Comparison of ENCODE assay signal across 19 mouse cellular contexts in genomic region chr10:45422372-45422771, GRCm38 (mm10).
DNase-seq lines count a peak whose midpoint lies in the region; ATAC-seq lines count a peak whose summit lies in the region.
"Had no signal": no experiment of that assay in that cellular context is flagged by ENCODE, and none has a peak within 500 bp of the region (broad histone marks: within the 10 kb centered on the region; RNA-seq: fewer than 3 reads in every experiment).

No protein-coding gene starts in this region.

- no peak for DNase-seq in midbrain, embryonic 10.5 days (ENCODE audit: low spot score)
- DNase-seq in midbrain, embryonic 14.5 days, result no peak
- DNase-seq in T-cell, adult 2 months (ENCODE audit: low spot score), result no peak
- no peak for DNase-seq in natural killer cell, adult 2 months (ENCODE audit: low spot score in 2 of 2)
- no peak for DNase-seq in heart, postnatal 4 days
- DNase-seq: adrenal gland, postnatal 14 days; cerebellum, adult 11-12 months; gastrocnemius, postnatal 25 days; heart, postnatal 10 days; lung, adult 18-20 months; retina, postnatal 1 day had no signal

- H3K9me3 ChIP-seq in intestine, embryonic 16.5 days (ENCODE audit: control insufficient read depth, low read length), result no peaks in the 10 kb centered on the region
- H3K9me3 ChIP-seq in intestine, embryonic 15.5 days, result no peaks in the 10 kb centered on the region
- H3K9me3 ChIP-seq in midbrain, embryonic 10.5 days (replicated peaks), result no peaks in the 10 kb centered on the region
- no peaks in the 10 kb centered on the region for H3K9me3 ChIP-seq in midbrain, embryonic 14.5 days (ENCODE audit: control insufficient read depth, low read length)
- no peaks in the 10 kb centered on the region for H3K9me3 ChIP-seq in liver, embryonic 12.5 days (replicated peaks)
- H3K9me3 ChIP-seq: embryonic facial prominence, embryonic 15.5 days; heart, embryonic 10.5 days; hindbrain, embryonic 15.5 days; neural tube, embryonic 15.5 days had no signal

- no peaks in the 10 kb centered on the region; the same call in 1 of the 2 replicates for H3K4me1 ChIP-seq in intestine, embryonic 16.5 days (ENCODE audit: control insufficient read depth, insufficient read depth, low read length)
- H3K4me1 ChIP-seq in intestine, embryonic 15.5 days (replicated peaks), result no peaks in the 10 kb centered on the region
- H3K4me1 ChIP-seq in midbrain, embryonic 10.5 days, result peaks cover 29% of the 10 kb centered on the region
- no peaks in the 10 kb centered on the region for H3K4me1 ChIP-seq in midbrain, embryonic 14.5 days (ENCODE audit: control insufficient read depth, insufficient read depth, low read length)
- 0 out of 2 replicates have a peak, but pooled peaks cover 4% of the 10 kb centered on the region for H3K4me1 ChIP-seq in liver, embryonic 12.5 days
- H3K4me1 ChIP-seq: embryonic facial prominence, embryonic 15.5 days; hindbrain, embryonic 15.5 days; neural tube, embryonic 15.5 days had no signal

- no peak overlapping the region for H3K4me3 ChIP-seq in intestine, embryonic 16.5 days (ENCODE audit: low read length)
- no peak overlapping the region for H3K4me3 ChIP-seq in intestine, embryonic 15.5 days (replicated peaks)
- H3K4me3 ChIP-seq in midbrain, embryonic 10.5 days, result no peak overlapping the region
- no peak overlapping the region for H3K4me3 ChIP-seq in midbrain, embryonic 14.5 days (replicated peaks; ENCODE audit: low read depth, low read length)
- H3K4me3 ChIP-seq in liver, embryonic 12.5 days, result no peak overlapping the region
- H3K4me3 ChIP-seq: embryonic facial prominence, embryonic 15.5 days; heart, embryonic 10.5 days; hindbrain, embryonic 15.5 days; neural tube, embryonic 15.5 days had no signal

- no peak overlapping the region for H3K9ac ChIP-seq in intestine, embryonic 16.5 days (ENCODE audit: low read depth, low read length)
- H3K9ac ChIP-seq in intestine, embryonic 15.5 days, result no peak overlapping the region
- H3K9ac ChIP-seq in midbrain, embryonic 14.5 days (replicated peaks; ENCODE audit: low read length), result no peak overlapping the region
- no peak overlapping the region for H3K9ac ChIP-seq in liver, embryonic 12.5 days
- H3K9ac ChIP-seq: embryonic facial prominence, embryonic 15.5 days; hindbrain, embryonic 15.5 days; neural tube, embryonic 15.5 days had no signal

- WGBS in intestine, embryonic 16.5 days, result 55% methylated on average over 1 of the region's 1 CpGs
- 50% methylated on average over 1 of the region's 1 CpGs for WGBS in intestine, embryonic 15.5 days
- 82% methylated on average over 1 of the region's 1 CpGs for WGBS in midbrain, embryonic 10.5 days
- WGBS in midbrain, embryonic 14.5 days, result 98% methylated on average over 1 of the region's 1 CpGs
- WGBS in liver, embryonic 12.5 days (ENCODE audit: insufficient replicate concordance), result 36% methylated on average over 1 of the region's 1 CpGs

- ATAC-seq in intestine, embryonic 16.5 days, result peak; percentile 60; the same call in 1 of the 2 replicates
- no peak for ATAC-seq in intestine, embryonic 15.5 days
- ATAC-seq in midbrain, embryonic 14.5 days (ENCODE audit: low FRiP score, low TSS enrichment), result no peak
- ATAC-seq in liver, embryonic 12.5 days, result peak; percentile 68

- no peaks in the 10 kb centered on the region for H3K36me3 ChIP-seq in intestine, embryonic 16.5 days (ENCODE audit: control insufficient read depth, insufficient read depth, low read length)
- no peaks in the 10 kb centered on the region for H3K36me3 ChIP-seq in intestine, embryonic 15.5 days
- peaks cover 30% of the 10 kb centered on the region for H3K36me3 ChIP-seq in midbrain, embryonic 10.5 days
- 0 out of 2 replicates have a peak, but pooled peaks cover 2% of the 10 kb centered on the region for H3K36me3 ChIP-seq in midbrain, embryonic 14.5 days (ENCODE audit: control insufficient read depth, insufficient read depth, low read length)
- H3K36me3 ChIP-seq in liver, embryonic 12.5 days, result peaks cover 25% of the 10 kb centered on the region
- H3K36me3 ChIP-seq: embryonic facial prominence, embryonic 15.5 days; hindbrain, embryonic 15.5 days; neural tube, embryonic 15.5 days had no signal

- no peaks in the 10 kb centered on the region for H3K27me3 ChIP-seq in intestine, embryonic 16.5 days (replicated peaks; ENCODE audit: control insufficient read depth, insufficient read depth, low read length)
- no peaks in the 10 kb centered on the region for H3K27me3 ChIP-seq in intestine, embryonic 15.5 days (replicated peaks)
- H3K27me3 ChIP-seq in midbrain, embryonic 10.5 days (ENCODE audit: low read depth, poor library complexity, severe bottlenecking), result no peaks in the 10 kb centered on the region
- H3K27me3 ChIP-seq in midbrain, embryonic 14.5 days (ENCODE audit: control insufficient read depth, insufficient read depth, low read length), result no peaks in the 10 kb centered on the region
- H3K27me3 ChIP-seq in liver, embryonic 12.5 days (replicated peaks), result no peaks in the 10 kb centered on the region
- H3K27me3 ChIP-seq: embryonic facial prominence, embryonic 15.5 days; hindbrain, embryonic 15.5 days; neural tube, embryonic 15.5 days had no signal

- H3K27ac ChIP-seq in intestine, embryonic 16.5 days (ENCODE audit: low read length), result no peak overlapping the region
- H3K27ac ChIP-seq in intestine, embryonic 15.5 days, result no peak overlapping the region
- H3K27ac ChIP-seq in midbrain, embryonic 10.5 days (replicated peaks), result peak overlapping the region; percentile 74
- no peak overlapping the region for H3K27ac ChIP-seq in midbrain, embryonic 14.5 days (replicated peaks; ENCODE audit: low read depth, low read length)
- H3K27ac ChIP-seq in liver, embryonic 12.5 days, result peak overlapping the region; percentile 27; the same call in 1 of the 2 replicates
- H3K27ac ChIP-seq: embryonic facial prominence, embryonic 15.5 days; heart, embryonic 10.5 days; hindbrain, embryonic 15.5 days; neural tube, embryonic 15.5 days had no signal

- no peak overlapping the region for H3K4me2 ChIP-seq in intestine, embryonic 16.5 days (ENCODE audit: low read depth, low read length)
- no peak overlapping the region for H3K4me2 ChIP-seq in intestine, embryonic 15.5 days (replicated peaks)
- no peak overlapping the region for H3K4me2 ChIP-seq in midbrain, embryonic 14.5 days (ENCODE audit: low read length)
- no peak overlapping the region for H3K4me2 ChIP-seq in liver, embryonic 12.5 days
- H3K4me2 ChIP-seq: embryonic facial prominence, embryonic 15.5 days; hindbrain, embryonic 15.5 days; midbrain, embryonic 11.5 days; neural tube, embryonic 15.5 days had no signal

Comparison
In these comparisons a context has a peak if more than half of its experiments do, and no peak if none do; other contexts are left out.
1. ATAC-seq: peak in intestine, embryonic 16.5 days (single experiment) and liver, embryonic 12.5 days (single experiment); none in intestine, embryonic 15.5 days (single experiment) and midbrain, embryonic 14.5 days (single experiment).
2. H3K27ac ChIP-seq: peak in midbrain, embryonic 10.5 days (single experiment) and liver, embryonic 12.5 days (single experiment); none in intestine, embryonic 16.5 days (single experiment), intestine, embryonic 15.5 days (single experiment) and midbrain, embryonic 14.5 days (single experiment).